9 mouse cellular contexts compared by ENCODE assay signal in the genomic region with DNA sequence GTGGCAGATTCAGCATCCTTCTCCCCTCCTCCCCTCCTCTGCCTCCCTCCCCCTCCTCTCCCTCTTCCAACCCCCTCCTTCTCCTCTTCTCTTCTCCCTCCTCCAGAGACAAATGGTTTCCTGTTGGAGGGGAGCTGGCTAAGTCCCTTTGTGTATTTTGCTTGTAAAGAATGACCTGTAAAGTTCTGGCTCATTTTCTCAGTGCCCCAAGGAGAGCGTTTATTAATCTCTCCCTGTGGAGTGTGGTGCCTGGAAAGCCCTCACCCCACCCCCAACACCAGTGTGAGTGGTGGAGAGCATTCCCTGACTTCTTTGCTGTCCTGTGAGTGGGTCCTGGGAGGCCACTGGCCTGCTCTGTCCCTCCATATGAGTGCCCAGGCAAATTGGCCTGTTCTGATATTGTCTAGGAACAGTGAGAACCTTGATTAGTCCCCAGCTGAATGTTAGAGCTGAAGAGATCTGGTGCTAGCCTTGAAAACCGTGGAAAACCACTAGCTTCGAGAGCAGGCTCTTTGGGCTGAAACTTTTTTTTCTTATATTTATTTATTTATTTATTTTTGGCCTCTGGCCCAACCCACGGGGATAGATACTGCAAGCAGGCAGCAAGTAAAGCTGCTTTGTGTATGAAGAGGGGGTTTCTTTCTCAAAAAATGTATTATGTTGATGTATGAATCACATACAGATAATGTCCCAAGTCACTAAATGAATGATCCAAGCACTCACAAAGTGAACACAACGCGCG.
DNase-seq lines count a peak whose midpoint lies in the region; ATAC-seq lines count a peak whose summit lies in the region.
"Had no signal": no experiment of that assay in that cellular context is flagged by ENCODE, and none has a peak within 500 bp of the region (broad histone marks: within the 10 kb centered on the region; RNA-seq: fewer than 3 reads in every experiment).

No protein-coding gene starts in this region.

- H3K9ac ChIP-seq in kidney, embryonic 15.5 days, result no peak overlapping the region
- H3K9ac ChIP-seq in intestine, embryonic 14.5 days (ENCODE audit: low read length), result no peak overlapping the region
- H3K9ac ChIP-seq in neural tube, embryonic 14.5 days (replicated peaks; ENCODE audit: low read depth, low read length), result no peak overlapping the region

- no peak overlapping the region for H3K4me3 ChIP-seq in kidney, embryonic 15.5 days (replicated peaks)
- H3K4me3 ChIP-seq in forebrain, embryonic 10.5 days, result no peak overlapping the region
- no peak overlapping the region for H3K4me3 ChIP-seq in intestine, embryonic 14.5 days (ENCODE audit: low read depth, low read length)
- no peak overlapping the region for H3K4me3 ChIP-seq in neural tube, embryonic 14.5 days (ENCODE audit: low read depth, low read length)
- H3K4me3 ChIP-seq: megakaryocyte, embryonic 14.5 days had no signal

- no peak for DNase-seq in kidney, adult 11 months
- DNase-seq in forebrain, embryonic 10.5 days (ENCODE audit: extremely low spot score, low spot score), result peak; percentile 33
- no peak for DNase-seq in intestine, embryonic 14.5 days (ENCODE audit: low spot score)
- no peak for DNase-seq in MN1 (ENCODE audit: low spot score)
- DNase-seq in left cerebral cortex, adult 11 months (ENCODE audit: low spot score), result no peak
- DNase-seq in ovary, postnatal 36 days (ENCODE audit: low spot score), result no peak

- H3K27ac ChIP-seq in kidney, embryonic 15.5 days, result peak overlapping the region; percentile 72
- H3K27ac ChIP-seq in forebrain, embryonic 10.5 days, result peak overlapping the region; percentile 84
- H3K27ac ChIP-seq in intestine, embryonic 14.5 days (ENCODE audit: low read depth), result peak overlapping the region; percentile 69
- H3K27ac ChIP-seq in neural tube, embryonic 14.5 days (ENCODE audit: low read depth, low read length), result peak overlapping the region; percentile 44; the same call in 1 of the 2 replicates

- no peak for ATAC-seq in kidney, embryonic 15.5 days (replicated peaks; ENCODE audit: low FRiP score)
- no peak; the same call in 1 of the 2 replicates for ATAC-seq in intestine, embryonic 14.5 days (replicated peaks; ENCODE audit: low FRiP score, low TSS enrichment, low read depth)
- ATAC-seq in neural tube, embryonic 14.5 days (ENCODE audit: low read depth), result no peak

- WGBS in kidney, embryonic 15.5 days, result 57% methylated on average over 7 of the region's 7 CpGs
- WGBS in forebrain, embryonic 10.5 days, result 65% methylated on average over 7 of the region's 7 CpGs
- 49% methylated on average over 7 of the region's 7 CpGs for WGBS in intestine, embryonic 14.5 days
- 61% methylated on average over 7 of the region's 7 CpGs for WGBS in neural tube, embryonic 14.5 days

- H3K27me3 ChIP-seq in kidney, embryonic 15.5 days, result no peaks in the 10 kb centered on the region
- H3K27me3 ChIP-seq in forebrain, embryonic 10.5 days (ENCODE audit: poor library complexity, severe bottlenecking), result no peaks in the 10 kb centered on the region; the same call in 1 of the 2 replicates
- no peaks in the 10 kb centered on the region for H3K27me3 ChIP-seq in intestine, embryonic 14.5 days (replicated peaks; ENCODE audit: control insufficient read depth, insufficient read depth, low read length)
- no peaks in the 10 kb centered on the region for H3K27me3 ChIP-seq in neural tube, embryonic 14.5 days (ENCODE audit: control insufficient read depth, insufficient read depth, low read length)
- H3K27me3 ChIP-seq: megakaryocyte, embryonic 14.5 days had no signal

- H3K4me1 ChIP-seq in kidney, embryonic 15.5 days, result peaks cover 25% of the 10 kb centered on the region
- peaks cover 43% of the 10 kb centered on the region for H3K4me1 ChIP-seq in forebrain, embryonic 10.5 days
- peaks cover 34% of the 10 kb centered on the region for H3K4me1 ChIP-seq in intestine, embryonic 14.5 days (replicated peaks; ENCODE audit: control insufficient read depth, insufficient read depth, low read length)
- H3K4me1 ChIP-seq in neural tube, embryonic 14.5 days (ENCODE audit: control insufficient read depth, insufficient read depth, low read length), result peaks cover 8% of the 10 kb centered on the region; the same call in 1 of the 2 replicates

- no peak overlapping the region for H3K4me2 ChIP-seq in kidney, embryonic 15.5 days
- no peak overlapping the region for H3K4me2 ChIP-seq in intestine, embryonic 14.5 days (ENCODE audit: low read length)
- H3K4me2 ChIP-seq in neural tube, embryonic 14.5 days (ENCODE audit: low read depth, low read length), result no peak overlapping the region

- no peaks in the 10 kb centered on the region for H3K9me3 ChIP-seq in kidney, embryonic 15.5 days (replicated peaks)
- no peaks in the 10 kb centered on the region for H3K9me3 ChIP-seq in forebrain, embryonic 10.5 days
- H3K9me3 ChIP-seq in intestine, embryonic 14.5 days (ENCODE audit: control insufficient read depth, low read length), result no peaks in the 10 kb centered on the region
- H3K9me3 ChIP-seq in neural tube, embryonic 14.5 days (ENCODE audit: control insufficient read depth, low read length), result no peaks in the 10 kb centered on the region
- H3K9me3 ChIP-seq: megakaryocyte, embryonic 14.5 days had no signal

- H3K36me3 ChIP-seq in kidney, embryonic 15.5 days, result no peaks in the 10 kb centered on the region
- H3K36me3 ChIP-seq in forebrain, embryonic 10.5 days (replicated peaks), result no peaks in the 10 kb centered on the region
- no peaks in the 10 kb centered on the region for H3K36me3 ChIP-seq in intestine, embryonic 14.5 days (ENCODE audit: control insufficient read depth, insufficient read depth, low read length)
- H3K36me3 ChIP-seq in neural tube, embryonic 14.5 days (ENCODE audit: control insufficient read depth, insufficient read depth, low read length), result no peaks in the 10 kb centered on the region
